ENCODE assay signal across 16 mouse cellular contexts in the genomic region with DNA sequence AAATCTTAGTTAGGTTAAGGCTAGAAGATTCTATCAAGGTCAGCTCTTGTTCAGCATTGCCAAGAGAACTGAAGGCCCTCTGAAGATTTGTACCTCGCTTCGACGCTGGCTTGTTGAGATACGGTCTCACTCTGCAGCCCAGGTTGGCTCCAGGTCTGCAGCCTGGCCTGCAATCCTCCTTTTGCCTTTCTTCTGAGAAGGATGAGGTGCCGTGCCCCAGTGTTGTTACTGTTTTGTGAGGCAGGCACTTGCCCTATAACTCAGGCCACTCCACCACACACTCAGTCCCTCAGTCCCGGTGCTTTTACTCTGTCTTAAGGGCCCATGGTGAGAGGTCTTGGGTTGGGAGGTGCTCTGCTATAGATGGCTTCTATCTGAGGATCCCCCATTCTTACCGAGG. TPM values are rescaled to one million over a fixed set of nuclear protein-coding genes. Genes with fewer than 3 reads are reported as not detected.
DNase-seq lines count a peak whose midpoint lies in the region; ATAC-seq and TF ChIP-seq lines count a peak whose summit lies in the region.
"Had no signal": no experiment of that assay in that cellular context is flagged by ENCODE, and none has a peak within 500 bp of the region (broad histone marks: within the 10 kb centered on the region; RNA-seq: fewer than 3 reads in every experiment).

No protein-coding gene starts in this region.

- H3K36me3 ChIP-seq in heart, embryonic 13.5 days = peaks cover 4% of the 10 kb centered on the region
- H3K36me3 ChIP-seq in liver, embryonic 13.5 days = no peaks in the 10 kb centered on the region
- no peaks in the 10 kb centered on the region for H3K36me3 ChIP-seq in liver, embryonic 11.5 days (ENCODE audit: control insufficient read depth, insufficient read depth, low read length)
- no peaks in the 10 kb centered on the region for H3K36me3 ChIP-seq in limb, embryonic 14.5 days (ENCODE audit: control insufficient read depth, insufficient read depth, low read length)
- H3K36me3 ChIP-seq: hindbrain, embryonic 15.5 days had no signal

- DNase-seq in heart, adult 18-20 months = no peak
- no peak for DNase-seq in liver, embryonic 13.5 days
- no peak for DNase-seq in liver, embryonic 11.5 days (ENCODE audit: low spot score)
- no peak for DNase-seq in limb, embryonic 14.5 days (ENCODE audit: low spot score)
- DNase-seq in layer of hippocampus, postnatal 25 days (ENCODE audit: extremely low spot score in 1 of 2, low spot score in 1 of 2) = no peak
- no peak for DNase-seq in thymus, postnatal 4 days
- DNase-seq: adrenal gland, postnatal 10 days; gastrocnemius, postnatal 14 days; left cerebral cortex, postnatal 4 days had no signal

- 86% methylated on average over 7 of the region's 7 CpGs for whole genome bisulfite sequencing in heart, embryonic 13.5 days
- 86% methylated on average over 7 of the region's 7 CpGs for WGBS in liver, embryonic 13.5 days (ENCODE audit: insufficient replicate concordance)
- WGBS in liver, embryonic 11.5 days = 87% methylated on average over 7 of the region's 7 CpGs
- WGBS in limb, embryonic 14.5 days = 72% methylated on average over 7 of the region's 7 CpGs

- H3K4me2 ChIP-seq in heart, embryonic 13.5 days = peak overlapping the region; percentile 73
- peak overlapping the region; percentile 92 for H3K4me2 ChIP-seq in liver, embryonic 13.5 days
- no peak overlapping the region; the same call in 1 of the 2 replicates for H3K4me2 ChIP-seq in liver, embryonic 11.5 days
- peak overlapping the region; percentile 73; the same call in 1 of the 2 replicates for H3K4me2 ChIP-seq in limb, embryonic 14.5 days (replicated peaks; ENCODE audit: low read depth, low read length, severe bottlenecking)
- H3K4me2 ChIP-seq: forebrain, embryonic 13.5 days had no signal

- H3K27ac ChIP-seq in heart, embryonic 13.5 days (replicated peaks) = 0 out of 2 replicates have a peak overlapping the region, but pooled peaks have one; percentile 88
- no peak overlapping the region; the same call in 1 of the 2 replicates for H3K27ac ChIP-seq in liver, embryonic 13.5 days
- no peak overlapping the region for H3K27ac ChIP-seq in liver, embryonic 11.5 days (ENCODE audit: low read depth, low read length)
- no peak overlapping the region for H3K27ac ChIP-seq in embryonic fibroblast, embryonic 13.5 days (ENCODE audit: insufficient read depth, low read length)
- H3K27ac ChIP-seq in limb, embryonic 14.5 days (replicated peaks; ENCODE audit: low read depth, low read length) = no peak overlapping the region
- H3K27ac ChIP-seq: forebrain, embryonic 13.5 days; hindbrain, embryonic 15.5 days had no signal

- 0 out of 2 replicates have a peak, but pooled peaks have one; percentile 17 for TF ChIP-seq POLR2A in embryonic fibroblast, embryonic 13.5 days (IDR thresholded peaks at IDR 0.05; ENCODE audit: low read depth, low read length)
- TF ChIP-seq POLR2A in limb, embryonic 14.5 days (IDR thresholded peaks at IDR 0.05; ENCODE audit: borderline replicate concordance, extremely low read depth, insufficient read depth, insufficient read length) = no peak

- no peaks in the 10 kb centered on the region for H3K27me3 ChIP-seq in heart, embryonic 13.5 days (replicated peaks)
- no peaks in the 10 kb centered on the region for H3K27me3 ChIP-seq in liver, embryonic 13.5 days
- H3K27me3 ChIP-seq in liver, embryonic 11.5 days (replicated peaks; ENCODE audit: control insufficient read depth, insufficient read depth, low read length) = no peaks in the 10 kb centered on the region
- H3K27me3 ChIP-seq in limb, embryonic 14.5 days (ENCODE audit: control insufficient read depth, insufficient read depth, low read length) = no peaks in the 10 kb centered on the region
- H3K27me3 ChIP-seq: Patski had no signal

- H3K4me1 ChIP-seq in heart, embryonic 13.5 days = peaks cover 73% of the 10 kb centered on the region
- peaks cover 86% of the 10 kb centered on the region for H3K4me1 ChIP-seq in liver, embryonic 13.5 days (replicated peaks)
- peaks cover 32% of the 10 kb centered on the region for H3K4me1 ChIP-seq in liver, embryonic 11.5 days (replicated peaks; ENCODE audit: control insufficient read depth, insufficient read depth, low read length)
- H3K4me1 ChIP-seq in embryonic fibroblast, embryonic 13.5 days (ENCODE audit: control insufficient read depth, insufficient read depth, low read length) = peaks cover 31% of the 10 kb centered on the region
- H3K4me1 ChIP-seq in limb, embryonic 14.5 days (ENCODE audit: control insufficient read depth, insufficient read depth, low read length) = peaks cover 10% of the 10 kb centered on the region

- peak overlapping the region; percentile 88 for H3K9ac ChIP-seq in heart, embryonic 13.5 days
- 0 out of 2 replicates have a peak overlapping the region, but pooled peaks have one; percentile 5 for H3K9ac ChIP-seq in liver, embryonic 13.5 days
- no peak overlapping the region for H3K9ac ChIP-seq in liver, embryonic 11.5 days (ENCODE audit: low read depth, low read length)
- H3K9ac ChIP-seq in limb, embryonic 14.5 days (ENCODE audit: low read depth, low read length, severe bottlenecking) = no peak overlapping the region
- H3K9ac ChIP-seq: forebrain, embryonic 13.5 days; hindbrain, embryonic 15.5 days had no signal

- ATAC-seq in heart, embryonic 13.5 days (ENCODE audit: extremely low read depth, insufficient number of reproducible peaks, low FRiP score, low TSS enrichment) = no peak
- ATAC-seq in liver, embryonic 13.5 days (ENCODE audit: low read depth) = no peak
- ATAC-seq in liver, embryonic 11.5 days (replicated peaks; ENCODE audit: low FRiP score) = no peak
- ATAC-seq in limb, embryonic 14.5 days (ENCODE audit: low FRiP score, low read depth) = no peak
- ATAC-seq: forebrain, embryonic 13.5 days; Patski had no signal

- TF ChIP-seq CTCF in embryonic fibroblast, embryonic 13.5 days (IDR thresholded peaks at IDR 0.05; ENCODE audit: borderline replicate concordance, insufficient read depth, low read length) = no peak

- H3K4me3 ChIP-seq in heart, embryonic 13.5 days = no peak overlapping the region
- H3K4me3 ChIP-seq in liver, embryonic 13.5 days (replicated peaks) = peak overlapping the region; percentile 81; the same call in 1 of the 2 replicates
- H3K4me3 ChIP-seq in liver, embryonic 11.5 days (ENCODE audit: low read depth, low read length) = no peak overlapping the region
- peak overlapping the region; percentile 87 for H3K4me3 ChIP-seq in embryonic fibroblast, embryonic 13.5 days (ENCODE audit: insufficient read depth, low read length)
- H3K4me3 ChIP-seq in limb, embryonic 14.5 days (replicated peaks; ENCODE audit: low read length) = no peak overlapping the region
- H3K4me3 ChIP-seq: forebrain, embryonic 13.5 days; hindbrain, embryonic 15.5 days had no signal

- no peaks in the 10 kb centered on the region for H3K9me3 ChIP-seq in heart, embryonic 13.5 days
- no peaks in the 10 kb centered on the region for H3K9me3 ChIP-seq in liver, embryonic 13.5 days (replicated peaks)
- H3K9me3 ChIP-seq in liver, embryonic 11.5 days (ENCODE audit: control insufficient read depth, low read length) = no peaks in the 10 kb centered on the region
- H3K9me3 ChIP-seq in limb, embryonic 14.5 days (ENCODE audit: control insufficient read depth, low read length) = no peaks in the 10 kb centered on the region
- H3K9me3 ChIP-seq: forebrain, embryonic 13.5 days; hindbrain, embryonic 15.5 days had no signal

RNA-seq across cellular contexts. Expression of gene Tmbim1, which starts 3.2 kb away (rescaled TPM):
- polyA plus RNA-seq in heart, embryonic 13.5 days (2015; fragmentation: Nextera tagmentation; extraction: Ambion mirVana) = 42.0 and 42.7 TPM in 2 replicates
- total RNA-seq in heart, adult 18-20 months (2021) = 10 to 100 TPM; 40.2 to 46.3 TPM
- 15.9 and 18.0 TPM in 2 replicates for polyA plus RNA-seq in liver, embryonic 13.5 days (2015; fragmentation: Nextera tagmentation; extraction: Ambion mirVana)
- 21.7 and 22.9 TPM in 2 replicates for polyA plus RNA-seq in liver, embryonic 11.5 days (2014; fragmentation: Nextera tagmentation; extraction: Ambion mirVana)
- polyA plus RNA-seq in embryonic fibroblast, embryonic 13.5 days (2011; ENCODE audit: insufficient read length, low read depth, missing spikeins) = 88.6 and 115 TPM in 2 replicates
- polyA plus RNA-seq in limb, embryonic 14.5 days (2012; rRNA removed) = 48.0 and 102 TPM in 2 replicates
- 37.7 and 41.7 TPM in 2 replicates for polyA plus RNA-seq in limb, embryonic 14.5 days (2014; fragmentation: Nextera tagmentation; extraction: Ambion mirVana)
- total RNA-seq in layer of hippocampus, postnatal 25 days (2021) = 10 to 100 TPM; 28.3 to 28.7 TPM

RNA-seq across cellular contexts. Expression of gene Pnkd, which starts 17.5 kb away (rescaled TPM):
- 227 and 252 TPM in 2 replicates for polyA plus RNA-seq in heart, embryonic 13.5 days (2015; fragmentation: Nextera tagmentation; extraction: Ambion mirVana)
- total RNA-seq in heart, adult 18-20 months (2021) = 100 to 1,000 TPM; 138 to 151 TPM
- polyA plus RNA-seq in liver, embryonic 13.5 days (2015; fragmentation: Nextera tagmentation; extraction: Ambion mirVana) = 36.5 and 39.8 TPM in 2 replicates
- polyA plus RNA-seq in liver, embryonic 11.5 days (2014; fragmentation: Nextera tagmentation; extraction: Ambion mirVana) = 79.7 and 84.3 TPM in 2 replicates
- polyA plus RNA-seq in embryonic fibroblast, embryonic 13.5 days (2011; ENCODE audit: insufficient read length, low read depth, missing spikeins) = 19.6 and 21.5 TPM in 2 replicates
- polyA plus RNA-seq in limb, embryonic 14.5 days (2012; rRNA removed) = 63.9 and 70.7 TPM in 2 replicates
- 124 and 129 TPM in 2 replicates for polyA plus RNA-seq in limb, embryonic 14.5 days (2014; fragmentation: Nextera tagmentation; extraction: Ambion mirVana)
- total RNA-seq in layer of hippocampus, postnatal 25 days (2021) = 100 to 1,000 TPM; 192 to 193 TPM

RNA-seq across cellular contexts. Expression of gene Aamp, which starts 17.7 kb away (rescaled TPM):
- 164 and 188 TPM in 2 replicates for polyA plus RNA-seq in heart, embryonic 13.5 days (2015; fragmentation: Nextera tagmentation; extraction: Ambion mirVana)
- 100 to 1,000 TPM in 1 of 2 experiments, 10 to 100 TPM in 1; 99.8 to 102 TPM for total RNA-seq in heart, adult 18-20 months (2021)
- polyA plus RNA-seq in liver, embryonic 13.5 days (2015; fragmentation: Nextera tagmentation; extraction: Ambion mirVana) = 104 and 107 TPM in 2 replicates
- polyA plus RNA-seq in liver, embryonic 11.5 days (2014; fragmentation: Nextera tagmentation; extraction: Ambion mirVana) = 190 and 193 TPM in 2 replicates
- 85.7 and 90.3 TPM in 2 replicates for polyA plus RNA-seq in embryonic fibroblast, embryonic 13.5 days (2011; ENCODE audit: insufficient read length, low read depth, missing spikeins)
- 174 and 181 TPM in 2 replicates for polyA plus RNA-seq in limb, embryonic 14.5 days (2012; rRNA removed)
- 228 and 238 TPM in 2 replicates for polyA plus RNA-seq in limb, embryonic 14.5 days (2014; fragmentation: Nextera tagmentation; extraction: Ambion mirVana)
- total RNA-seq in layer of hippocampus, postnatal 25 days (2021) = 100 to 1,000 TPM; 143 to 156 TPM

RNA-seq across cellular contexts. Expression of gene Gpbar1, which starts 23.9 kb away (rescaled TPM):
- 0.36 and 0.64 TPM in 2 replicates for polyA plus RNA-seq in heart, embryonic 13.5 days (2015; fragmentation: Nextera tagmentation; extraction: Ambion mirVana)
- not detected for total RNA-seq in heart, adult 18-20 months (2021)
- 0.64 and 0.75 TPM in 2 replicates for polyA plus RNA-seq in liver, embryonic 13.5 days (2015; fragmentation: Nextera tagmentation; extraction: Ambion mirVana)
- polyA plus RNA-seq in liver, embryonic 11.5 days (2014; fragmentation: Nextera tagmentation; extraction: Ambion mirVana) = 2.8 and 3.2 TPM in 2 replicates
- 0.92 and 1.3 TPM in 2 replicates for polyA plus RNA-seq in embryonic fibroblast, embryonic 13.5 days (2011; ENCODE audit: insufficient read length, low read depth, missing spikeins)
- polyA plus RNA-seq in limb, embryonic 14.5 days (2012; rRNA removed) = not detected in 2 replicates
- 0.25 and 0.34 TPM in 2 replicates for polyA plus RNA-seq in limb, embryonic 14.5 days (2014; fragmentation: Nextera tagmentation; extraction: Ambion mirVana)
- not detected for total RNA-seq in layer of hippocampus, postnatal 25 days (2021)
- total RNA-seq: gastrocnemius, postnatal 14 days; layer of hippocampus, adult 8-10 months; left cerebral cortex, postnatal 4 days; megakaryocyte progenitor cell, adult 5-6 weeks had no signal
- polyA plus RNA-seq: forebrain, embryonic 13.5 days; hindbrain, embryonic 15.5 days had no signal

RNA-seq across cellular contexts. Expression of gene Catip, which starts 59.7 kb away (rescaled TPM):
- polyA plus RNA-seq in heart, embryonic 13.5 days (2015; fragmentation: Nextera tagmentation; extraction: Ambion mirVana) = 0.33 and 0.38 TPM in 2 replicates
- under 1 TPM in 1 of 2 experiments, not detected in 1; 0.44 TPM for total RNA-seq in heart, adult 18-20 months (2021)
- polyA plus RNA-seq in liver, embryonic 13.5 days (2015; fragmentation: Nextera tagmentation; extraction: Ambion mirVana) = 0.08 and 0.13 TPM in 2 replicates
- polyA plus RNA-seq in liver, embryonic 11.5 days (2014; fragmentation: Nextera tagmentation; extraction: Ambion mirVana) = 0.21 TPM in 1 of 2 replicates, not detected in the other
- polyA plus RNA-seq in embryonic fibroblast, embryonic 13.5 days (2011; ENCODE audit: insufficient read length, low read depth, missing spikeins) = 3.6 and 3.7 TPM in 2 replicates
- 3.8 and 4.2 TPM in 2 replicates for polyA plus RNA-seq in limb, embryonic 14.5 days (2012; rRNA removed)
- 0.73 and 1.8 TPM in 2 replicates for polyA plus RNA-seq in limb, embryonic 14.5 days (2014; fragmentation: Nextera tagmentation; extraction: Ambion mirVana)
- 1 to 10 TPM; 1.0 to 1.1 TPM for total RNA-seq in layer of hippocampus, postnatal 25 days (2021)

Comparison
In these comparisons a context has a peak if more than half of its experiments do, and no peak if none do; other contexts are left out.
1. H3K4me3 ChIP-seq: peak in liver, embryonic 13.5 days (single experiment) and embryonic fibroblast, embryonic 13.5 days (single experiment); none in heart, embryonic 13.5 days (single experiment), liver, embryonic 11.5 days (single experiment) and limb, embryonic 14.5 days (single experiment).
2. H3K9ac ChIP-seq: peak in heart, embryonic 13.5 days (single experiment) and liver, embryonic 13.5 days (single experiment); none in liver, embryonic 11.5 days (single experiment) and limb, embryonic 14.5 days (single experiment).